Mouse (Mus musculus): Measurements from ENCODE around the gene Stk39.
A peak's percentile ranks its signal among the peaks of the same experiment; 100 is the strongest.

Stk39 gene

GRCm38 (mm10) chr2:68382394-68383059, 89.5 kb downstream of the Stk39 start:
- DNase-seq (ENCODE audit: low spot score) = no peak

GRCm38 (mm10) chr2:68381881-68382280, 90.2 kb downstream of the Stk39 start:
- DNase-seq (ENCODE audit: low spot score) = no peak

GRCm38 (mm10) chr2:68381205-68381604, 90.9 kb downstream of the Stk39 start:
- DNase-seq (ENCODE audit: low spot score) = no peak

- DNase-seq (ENCODE audit: low spot score) = no peak
Measured at GRCm38 (mm10) chr2:68379631-68380030, 92.4 kb downstream of the Stk39 start.

GRCm38 (mm10) chr2:68378319-68378718, 93.7 kb downstream of the Stk39 start:
- DNase-seq (ENCODE audit: low spot score) = no peak

GRCm38 (mm10) chr2:68377251-68377681, 94.8 kb downstream of the Stk39 start:
- DNase-seq (ENCODE audit: low spot score) = no peak

- no peak for DNase-seq (ENCODE audit: low spot score)
Measured at GRCm38 (mm10) chr2:68376660-68377059, 95.4 kb downstream of the Stk39 start.

GRCm38 (mm10) chr2:68374202-68374601, 97.9 kb downstream of the Stk39 start:
- DNase-seq (ENCODE audit: low spot score) = no peak

- DNase-seq (ENCODE audit: low spot score) = no peak
Measured at GRCm38 (mm10) chr2:68371912-68372311, 100.2 kb downstream of the Stk39 start.

GRCm38 (mm10) chr2:68370326-68370725, 101.7 kb downstream of the Stk39 start:
- DNase-seq (ENCODE audit: low spot score) = no peak

GRCm38 (mm10) chr2:68369080-68369479, 103.0 kb downstream of the Stk39 start:
- DNase-seq (ENCODE audit: low spot score) = no peak

GRCm38 (mm10) chr2:68367944-68368343, 104.1 kb downstream of the Stk39 start:
- no peak for DNase-seq (ENCODE audit: low spot score)

- DNase-seq (ENCODE audit: low spot score) = no peak
Measured at GRCm38 (mm10) chr2:68366897-68367193, 105.2 kb downstream of the Stk39 start.

GRCm38 (mm10) chr2:68366091-68366896, 105.8 kb downstream of the Stk39 start:
- DNase-seq (ENCODE audit: low spot score) = no peak

- no peak for DNase-seq (ENCODE audit: low spot score)
Measured at GRCm38 (mm10) chr2:68365504-68365903, 106.6 kb downstream of the Stk39 start.

GRCm38 (mm10) chr2:68364181-68364900, 107.7 kb downstream of the Stk39 start:
- DNase-seq (ENCODE audit: low spot score) = no peak

GRCm38 (mm10) chr2:68363159-68363558, 108.9 kb downstream of the Stk39 start:
- DNase-seq (ENCODE audit: low spot score) = no peak

GRCm38 (mm10) chr2:68361701-68362100, 110.4 kb downstream of the Stk39 start:
- DNase-seq (ENCODE audit: low spot score) = no peak

- DNase-seq (ENCODE audit: low spot score) = no peak
Measured at GRCm38 (mm10) chr2:68350621-68351020, 121.4 kb downstream of the Stk39 start.

- DNase-seq (ENCODE audit: low spot score) = peak; percentile 12
Measured at GRCm38 (mm10) chr2:68349593-68350383, 122.3 kb downstream of the Stk39 start.

GRCm38 (mm10) chr2:68348966-68349365, 123.1 kb downstream of the Stk39 start:
- DNase-seq (ENCODE audit: low spot score) = no peak

GRCm38 (mm10) chr2:68346606-68347237, 125.3 kb downstream of the Stk39 start:
- no peak for DNase-seq (ENCODE audit: low spot score)
